Mouse (Mus musculus) MEL (cell line): ENCODE results near the gene Clca3a1. TPM values are rescaled to one million over a fixed set of nuclear protein-coding genes. Genes with fewer than 3 reads are reported as not detected.

Experiments
- DNase-seq: peaks from one replicate; pipeline ENCODE4 v3.0.0; 2011; ENCODE audit warnings: low read depth, low spot score
- H3K27ac ChIP-seq: 2 replicates; pipeline ENCODE4 v1.5.1; 2012; ENCODE audit warnings: low read depth, mild to moderate bottlenecking, control low read depth, low read length, moderate library complexity; ENCODE audit not compliant: control insufficient read depth
- H3K27me3 ChIP-seq, 2 experiments: fragments of 150-350 bp in 1 of 2; sonication (generic) in 1 of 2; 2 replicates each; pipeline ENCODE4 v1.6.1; 2012; ENCODE audit warnings: low read length in 2 of 2, mild to moderate bottlenecking in 2 of 2, improper control_type of control experiment in 1 of 2, moderate library complexity in 1 of 2; ENCODE audit not compliant: insufficient read depth in 2 of 2, control insufficient read depth in 1 of 2
- H3K36me3 ChIP-seq, 2 experiments: 2 replicates each; pipeline ENCODE4 v1.6.1; 2012 to 2014; ENCODE audit warnings: low read length in 2 of 2, improper control_type of control experiment in 1 of 2, inconsistent platforms in 1 of 2, mild to moderate bottlenecking in 1 of 2; ENCODE audit not compliant: insufficient read depth in 2 of 2, control insufficient read depth in 1 of 2
- H3K4me1 ChIP-seq, 2 experiments: fragments of 150-350 bp in 1 of 2; sonication (generic) in 1 of 2; 2 replicates each; pipeline ENCODE4 v1.6.1; 2012; ENCODE audit warnings: low read length in 2 of 2, improper control_type of control experiment in 1 of 2, mild to moderate bottlenecking in 1 of 2; ENCODE audit not compliant: insufficient read depth in 2 of 2, control insufficient read depth in 1 of 2
- H3K4me3 ChIP-seq, 2 experiments: fragments of 150-350 bp in 1 of 2; sonication (generic) in 1 of 2; 2 replicates each; pipeline ENCODE4 v1.5.1; 2012; ENCODE audit warnings: low read depth in 2 of 2, low read length in 2 of 2, mild to moderate bottlenecking in 2 of 2, moderate library complexity in 2 of 2, control low read depth in 1 of 2, improper control_type of control experiment in 1 of 2; ENCODE audit not compliant: control insufficient read depth in 1 of 2, insufficient read depth in 1 of 2
- H3K79me2 ChIP-seq: 2 replicates; pipeline ENCODE4 v1.6.1; 2012; ENCODE audit warnings: mild to moderate bottlenecking, low read length, moderate library complexity; ENCODE audit not compliant: control insufficient read depth, poor library complexity, insufficient read depth
- H3K9ac ChIP-seq: 2 replicates; pipeline ENCODE4 v1.6.1; 2012; ENCODE audit warnings: low read depth, mild to moderate bottlenecking, control low read depth, low read length, moderate library complexity; ENCODE audit not compliant: control insufficient read depth, poor library complexity, severe bottlenecking
- H3K9me3 ChIP-seq: fragments of 150-350 bp; sonication (generic); replicated peaks from 2 replicates; pipeline ENCODE4 v1.6.1; 2012; ENCODE audit warnings: mild to moderate bottlenecking, low read length, improper control_type of control experiment, moderate library complexity; ENCODE audit not compliant: insufficient read depth
- CTCF ChIP-seq, 3 experiments: IDR thresholded peaks in 2 of 3; conservative IDR thresholded peaks in 1 of 3; 2 replicates each; pipeline ENCODE4 v1.5.1; 2011 to 2012; ENCODE audit warnings: low read length in 3 of 3, low read depth in 2 of 3, mild to moderate bottlenecking in 2 of 3, improper control_type of control experiment in 1 of 3, inconsistent platforms in 1 of 3, mixed read lengths in 1 of 3, moderate library complexity in 1 of 3; ENCODE audit not compliant: control insufficient read depth in 1 of 3, insufficient read depth in 1 of 3, poor library complexity in 1 of 3, severe bottlenecking in 1 of 3
- EP300 ChIP-seq, 2 experiments: IDR thresholded peaks; 2 replicates each; pipeline ENCODE4 v1.6.1; 2011; ENCODE audit warnings: improper control_type of control experiment in 2 of 2, low read length in 2 of 2, low read depth in 1 of 2, mild to moderate bottlenecking in 1 of 2
- ETS1 ChIP-seq: IDR thresholded peaks from 2 replicates; pipeline ENCODE4 v1.6.1; 2012; ENCODE audit warnings: low read depth, mild to moderate bottlenecking, inconsistent platforms, low read length, improper control_type of control experiment, moderate library complexity
- GATA1 ChIP-seq: IDR thresholded peaks from 2 replicates; pipeline ENCODE4 v1.6.1; 2011; ENCODE audit warnings: low read depth, low read length, improper control_type of control experiment
- HCFC1 ChIP-seq: IDR thresholded peaks from 2 replicates; pipeline ENCODE4 v1.6.1; 2012; ENCODE audit warnings: low read depth, mild to moderate bottlenecking, inconsistent platforms, low read length, improper control_type of control experiment, moderate library complexity
- MAFK ChIP-seq: IDR thresholded peaks from 2 replicates; pipeline ENCODE4 v1.6.1; 2011; ENCODE audit warnings: low read depth, mild to moderate bottlenecking, low read length, improper control_type of control experiment, borderline replicate concordance
- MAX ChIP-seq: IDR thresholded peaks from 2 replicates; pipeline ENCODE4 v1.6.1; 2011; ENCODE audit warnings: low read length, improper control_type of control experiment
- MAZ ChIP-seq: IDR thresholded peaks from 2 replicates; pipeline ENCODE4 v1.6.1; 2012; ENCODE audit warnings: low read depth, mild to moderate bottlenecking, inconsistent platforms, low read length, improper control_type of control experiment
- RCOR1 ChIP-seq: IDR thresholded peaks from 2 replicates; pipeline ENCODE4 v1.6.1; 2012; ENCODE audit warnings: low read depth, mild to moderate bottlenecking, inconsistent platforms, low read length, improper control_type of control experiment
- SIN3A ChIP-seq: IDR thresholded peaks from 2 replicates; pipeline ENCODE4 v1.6.1; 2012; ENCODE audit warnings: low read length, improper control_type of control experiment, inconsistent platforms
- SMC3 ChIP-seq: IDR thresholded peaks from 2 replicates; pipeline ENCODE4 v1.6.1; 2011; ENCODE audit warnings: low read depth, low read length, improper control_type of control experiment
- USF1 ChIP-seq: IDR thresholded peaks from 2 replicates; pipeline ENCODE4 v1.6.1; 2014; ENCODE audit warnings: low read depth, mild to moderate bottlenecking, inconsistent platforms, low read length, improper control_type of control experiment, moderate library complexity
- ZC3H11A ChIP-seq: IDR thresholded peaks from 2 replicates; pipeline ENCODE4 v1.6.1; 2012; ENCODE audit warnings: low read depth, mild to moderate bottlenecking, inconsistent platforms, low read length, improper control_type of control experiment
- ZMIZ1 ChIP-seq: IDR thresholded peaks from 2 replicates; pipeline ENCODE4 v1.6.1; 2012; ENCODE audit warnings: low read depth, mild to moderate bottlenecking, inconsistent platforms, low read length, improper control_type of control experiment, moderate library complexity
- ZNF384 ChIP-seq: IDR thresholded peaks from 2 replicates; pipeline ENCODE4 v1.6.1; 2012; ENCODE audit warnings: low read depth, mild to moderate bottlenecking, inconsistent platforms, low read length, improper control_type of control experiment
- polyA plus RNA-seq, 2 experiments: library from polyadenylated mRNA; stranded (reverse) in 1 of 2; unstranded in 1 of 2; fragments of >175 nt in 1 of 2; fragments of >200 nt in 1 of 2; gene quantifications; 2 replicates each; pipeline versions ENCODE4 v1.2.1 to v1.2.4; 2012; ENCODE audit warnings: low replicate concordance in 2 of 2, low read depth in 1 of 2; ENCODE audit not compliant: insufficient read length in 2 of 2, insufficient read depth in 1 of 2, missing spikeins in 1 of 2
- total RNA-seq: library from RNA; depleted of rRNA; stranded (reverse); fragments of 300-350 nt; gene quantifications from 2 replicates; pipeline ENCODE4 v1.2.3, GENCODE M21; 2012

Clca3a1 gene
- total and polyA plus RNA-seq, 3 experiments = 0.12 to 0.40 TPM; not detected in 1

GRCm38 (mm10) chr3:144703959-144704358, 56.8 kb downstream of the Clca3a1 start:
- no peaks in the 10 kb centered on the region for H3K27me3 ChIP-seq
- TF ChIP-seq HCFC1 (no peak), SMC3 (no peak)
- no peak overlapping the region for H3K4me3 ChIP-seq
- H3K9me3 ChIP-seq = no peaks in the 10 kb centered on the region
- peaks cover 2 to 4% of the 10 kb centered on the region in 2 experiments for H3K4me1 ChIP-seq
- DNase-seq = no peak
- peaks cover 7 to 23% of the 10 kb centered on the region in 2 experiments for H3K36me3 ChIP-seq
- no peak overlapping the region for H3K9ac ChIP-seq
- no peak overlapping the region for H3K27ac ChIP-seq
- no peaks in the 10 kb centered on the region; the same call in 1 of the 2 replicates for H3K79me2 ChIP-seq

DNA sequence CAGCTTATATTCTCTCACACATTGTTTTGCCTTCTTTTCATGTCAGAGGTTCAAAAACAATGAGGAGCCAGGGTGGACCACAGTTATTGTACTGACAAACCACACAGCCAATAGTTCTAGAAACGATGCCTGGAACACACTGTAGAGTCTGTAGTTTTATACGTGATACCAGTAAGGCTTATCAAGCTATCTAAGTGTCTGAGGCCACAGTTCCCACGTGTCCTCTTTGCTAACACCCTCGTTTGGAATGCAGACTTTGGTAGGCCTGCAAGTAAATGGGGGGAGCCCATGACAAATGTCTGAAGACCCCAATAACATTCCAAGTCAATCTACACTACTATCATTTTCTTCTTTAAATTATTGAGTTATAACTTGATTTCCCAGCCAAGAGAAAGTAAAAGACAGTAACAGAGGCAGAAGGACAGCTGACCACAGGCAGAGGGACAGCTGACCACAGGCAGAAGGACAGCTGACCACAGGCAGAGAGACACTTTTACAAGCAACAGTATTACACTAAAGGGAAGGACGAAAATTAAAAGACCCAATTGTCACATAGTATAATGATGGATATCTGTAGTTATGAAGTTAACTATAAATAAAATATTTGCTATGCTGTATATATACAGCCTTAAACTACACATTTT, 61.9 kb downstream of the Clca3a1 start:
- no peaks in the 10 kb centered on the region; the same call in 1 of the 2 replicates for H3K79me2 ChIP-seq
- peaks cover 10 to 16% of the 10 kb centered on the region in 2 experiments for H3K4me1 ChIP-seq
- TF ChIP-seq MAZ (no peak), USF1 (peak; percentile 52), ZMIZ1 (no peak), ETS1 (no peak)
- H3K27ac ChIP-seq = no peak overlapping the region
- H3K9me3 ChIP-seq = no peaks in the 10 kb centered on the region
- H3K4me3 ChIP-seq = no peak overlapping the region
- peaks cover 17 to 20% of the 10 kb centered on the region in 2 experiments for H3K36me3 ChIP-seq
- H3K9ac ChIP-seq = no peak overlapping the region
- H3K27me3 ChIP-seq = no peaks in the 10 kb centered on the region
- no peak for DNase-seq

- Histone ChIP-seq H3K27ac (no peak overlapping the region), H3K27me3 (no peaks in the 10 kb centered on the region), H3K4me3 (no peak overlapping the region), H3K36me3 (peaks cover 18 to 20% of the 10 kb centered on the region in 2 experiments), H3K9ac (no peak overlapping the region), H3K4me1 (peaks cover 10 to 16% of the 10 kb centered on the region in 2 experiments), H3K79me2 (no peaks in the 10 kb centered on the region; the same call in 1 of the 2 replicates), H3K9me3 (no peaks in the 10 kb centered on the region)
- no peak for TF ChIP-seq MAX
- TF ChIP-seq RCOR1 = 0 out of 2 replicates have a peak, but pooled peaks have one; percentile 44
- no peak for TF ChIP-seq HCFC1
- peak; percentile 35 to 63; a peak in 1 of 4 replicates for TF ChIP-seq EP300 (IDR thresholded peaks at IDR 0.05; ENCODE audit: low read depth in 1 of 2, low read length in 2 of 2)
- no peak for TF ChIP-seq ZC3H11A
- TF ChIP-seq GATA1 = 0 out of 2 replicates have a peak, but pooled peaks have one; percentile 23
- TF ChIP-seq ZNF384 = no peak
- TF ChIP-seq ETS1 = peak; percentile 26; the same call in 1 of the 2 replicates
- TF ChIP-seq CTCF (IDR thresholded peaks at IDR 0.05 in 2 of 3, conservative IDR thresholded peaks at IDR 0.05 in 1 of 3; ENCODE audit: control insufficient read depth in 1 of 3, insufficient read depth in 1 of 3, low read depth in 2 of 3, low read length in 3 of 3, poor library complexity in 1 of 3, severe bottlenecking in 1 of 3) = no peak
- TF ChIP-seq SIN3A = peak; percentile 34
- TF ChIP-seq MAFK = no peak
- peak; percentile 72 for DNase-seq
These were observed 62.8 kb downstream of the Clca3a1 start for GRCm38 (mm10) chr3:144697942-144698341.
